Mouse (Mus musculus): ENCODE results near the gene Myo16. TPM values are rescaled to one million over a fixed set of nuclear protein-coding genes. Genes with fewer than 3 reads are reported as not detected.

The Myo16 gene
- polyA plus RNA-seq, 1 experiment from 2014 or later: 0.07 TPM

- Histone ChIP-seq H3K4me1 (no peaks in the 10 kb centered on the region), H3K9ac (no peak overlapping the region), H3K4me2 (no peak overlapping the region), H3K27ac (no peak overlapping the region), H3K36me3 (no peaks in the 10 kb centered on the region), H3K27me3 (replicated peaks) (no peaks in the 10 kb centered on the region), H3K9me3 (replicated peaks) (no peaks in the 10 kb centered on the region), H3K4me3 (no peak overlapping the region)
- no peak for ATAC-seq
- WGBS (ENCODE audit: insufficient replicate concordance): 33% methylated on average over 8 of the region's 8 CpGs
These were observed 346.1 kb downstream of the Myo16 start for GRCm38 (mm10) chr8:10499846-10500245.

- H3K4me1 ChIP-seq: no peaks in the 10 kb centered on the region
- no peaks in the 10 kb centered on the region for H3K9me3 ChIP-seq (replicated peaks)
- 67% methylated on average over 6 of the region's 6 CpGs for WGBS (ENCODE audit: insufficient replicate concordance)
- no peak overlapping the region for H3K4me3 ChIP-seq
- no peak overlapping the region for H3K4me2 ChIP-seq
- no peak overlapping the region for H3K9ac ChIP-seq
- no peaks in the 10 kb centered on the region for H3K27me3 ChIP-seq (replicated peaks)
- H3K27ac ChIP-seq: no peak overlapping the region
- no peaks in the 10 kb centered on the region for H3K36me3 ChIP-seq
- ATAC-seq: no peak
These were observed 346.8 kb downstream of the Myo16 start for GRCm38 (mm10) chr8:10500465-10500864.

- ATAC-seq: no peak
- Histone ChIP-seq H3K4me1 (no peaks in the 10 kb centered on the region), H3K27me3 (replicated peaks) (no peaks in the 10 kb centered on the region), H3K9ac (no peak overlapping the region), H3K4me3 (no peak overlapping the region), H3K27ac (no peak overlapping the region), H3K4me2 (no peak overlapping the region), H3K9me3 (replicated peaks) (no peaks in the 10 kb centered on the region), H3K36me3 (no peaks in the 10 kb centered on the region)
- WGBS (ENCODE audit: insufficient replicate concordance): 65% methylated on average over 3 of the region's 3 CpGs
These were observed 348.0 kb downstream of the Myo16 start for GRCm38 (mm10) chr8:10501750-10502149.

- Histone ChIP-seq H3K36me3 (no peaks in the 10 kb centered on the region), H3K9ac (no peak overlapping the region), H3K27me3 (replicated peaks) (no peaks in the 10 kb centered on the region), H3K4me2 (no peak overlapping the region), H3K27ac (no peak overlapping the region), H3K4me3 (no peak overlapping the region), H3K9me3 (replicated peaks) (no peaks in the 10 kb centered on the region), H3K4me1 (no peaks in the 10 kb centered on the region)
- WGBS (ENCODE audit: insufficient replicate concordance): 65% methylated on average over 3 of the region's 3 CpGs
- ATAC-seq: no peak
These were observed 358.4 kb downstream of the Myo16 start for GRCm38 (mm10) chr8:10512105-10512504.

GRCm38 (mm10) chr8:10517381-10517780, 363.7 kb downstream of the Myo16 start:
- no peak overlapping the region for H3K4me3 ChIP-seq
- WGBS (ENCODE audit: insufficient replicate concordance): 72% methylated on average over 8 of the region's 8 CpGs
- no peaks in the 10 kb centered on the region for H3K27me3 ChIP-seq (replicated peaks)
- no peak for ATAC-seq
- no peaks in the 10 kb centered on the region for H3K9me3 ChIP-seq (replicated peaks)
- no peaks in the 10 kb centered on the region for H3K36me3 ChIP-seq
- no peak overlapping the region for H3K4me2 ChIP-seq
- no peak overlapping the region for H3K9ac ChIP-seq
- H3K4me1 ChIP-seq: no peaks in the 10 kb centered on the region
- H3K27ac ChIP-seq: no peak overlapping the region

GRCm38 (mm10) chr8:10519276-10519675, 365.6 kb downstream of the Myo16 start:
- Histone ChIP-seq H3K4me2 (no peak overlapping the region), H3K27me3 (replicated peaks) (no peaks in the 10 kb centered on the region), H3K4me3 (no peak overlapping the region), H3K27ac (no peak overlapping the region), H3K9ac (no peak overlapping the region), H3K9me3 (replicated peaks) (no peaks in the 10 kb centered on the region), H3K36me3 (no peaks in the 10 kb centered on the region), H3K4me1 (no peaks in the 10 kb centered on the region)
- no peak for ATAC-seq
- 52% methylated on average over 7 of the region's 7 CpGs for WGBS (ENCODE audit: insufficient replicate concordance)

- Histone ChIP-seq H3K4me2 (no peak overlapping the region), H3K4me3 (no peak overlapping the region), H3K27ac (no peak overlapping the region), H3K36me3 (no peaks in the 10 kb centered on the region), H3K9me3 (replicated peaks) (no peaks in the 10 kb centered on the region), H3K9ac (no peak overlapping the region), H3K27me3 (replicated peaks) (no peaks in the 10 kb centered on the region), H3K4me1 (no peaks in the 10 kb centered on the region)
- 60% methylated on average over 4 of the region's 4 CpGs for WGBS (ENCODE audit: insufficient replicate concordance)
- ATAC-seq: no peak
These were observed 367.8 kb downstream of the Myo16 start for GRCm38 (mm10) chr8:10521463-10521862.

GRCm38 (mm10) chr8:10525686-10526085, 372.0 kb downstream of the Myo16 start:
- Histone ChIP-seq H3K9ac (no peak overlapping the region), H3K4me1 (no peaks in the 10 kb centered on the region), H3K27me3 (replicated peaks) (no peaks in the 10 kb centered on the region), H3K36me3 (no peaks in the 10 kb centered on the region), H3K27ac (no peak overlapping the region), H3K9me3 (replicated peaks) (no peaks in the 10 kb centered on the region), H3K4me2 (no peak overlapping the region), H3K4me3 (no peak overlapping the region)
- WGBS (ENCODE audit: insufficient replicate concordance): 65% methylated on average over 4 of the region's 4 CpGs
- no peak for ATAC-seq

- WGBS (ENCODE audit: insufficient replicate concordance): 67% methylated on average over 5 of the region's 5 CpGs
- Histone ChIP-seq H3K9ac (no peak overlapping the region), H3K27me3 (replicated peaks) (no peaks in the 10 kb centered on the region), H3K36me3 (no peaks in the 10 kb centered on the region), H3K4me2 (no peak overlapping the region), H3K4me3 (no peak overlapping the region), H3K9me3 (replicated peaks) (no peaks in the 10 kb centered on the region), H3K4me1 (no peaks in the 10 kb centered on the region), H3K27ac (no peak overlapping the region)
- ATAC-seq: no peak
These were observed 372.9 kb downstream of the Myo16 start for GRCm38 (mm10) chr8:10526616-10527015.

GRCm38 (mm10) chr8:10534619-10535286, 381.0 kb downstream of the Myo16 start:
- no peak overlapping the region for H3K9ac ChIP-seq
- no peak overlapping the region for H3K4me3 ChIP-seq
- no peak for ATAC-seq
- WGBS (ENCODE audit: insufficient replicate concordance): 68% methylated on average over 16 of the region's 16 CpGs
- H3K36me3 ChIP-seq: no peaks in the 10 kb centered on the region
- H3K27me3 ChIP-seq (replicated peaks): no peaks in the 10 kb centered on the region
- H3K4me1 ChIP-seq: no peaks in the 10 kb centered on the region
- no peak overlapping the region for H3K27ac ChIP-seq
- H3K4me2 ChIP-seq: no peak overlapping the region
- no peaks in the 10 kb centered on the region for H3K9me3 ChIP-seq (replicated peaks)

GRCm38 (mm10) chr8:10538319-10538718, 384.6 kb downstream of the Myo16 start:
- Histone ChIP-seq H3K4me2 (no peak overlapping the region), H3K27ac (no peak overlapping the region), H3K9ac (no peak overlapping the region), H3K9me3 (replicated peaks) (no peaks in the 10 kb centered on the region), H3K27me3 (replicated peaks) (0 out of 2 replicates have a peak, but pooled peaks cover 4% of the 10 kb centered on the region), H3K4me3 (no peak overlapping the region), H3K36me3 (no peaks in the 10 kb centered on the region), H3K4me1 (no peaks in the 10 kb centered on the region)
- WGBS (ENCODE audit: insufficient replicate concordance): 32% methylated on average over 6 of the region's 6 CpGs
- ATAC-seq: no peak

GRCm38 (mm10) chr8:10539665-10540064, 386.0 kb downstream of the Myo16 start:
- Histone ChIP-seq H3K4me1 (no peaks in the 10 kb centered on the region), H3K27ac (no peak overlapping the region), H3K9me3 (replicated peaks) (no peaks in the 10 kb centered on the region), H3K4me3 (no peak overlapping the region), H3K4me2 (no peak overlapping the region), H3K27me3 (replicated peaks) (0 out of 2 replicates have a peak, but pooled peaks cover 4% of the 10 kb centered on the region), H3K36me3 (no peaks in the 10 kb centered on the region), H3K9ac (no peak overlapping the region)
- no peak for ATAC-seq
- 57% methylated on average over 4 of the region's 4 CpGs for WGBS (ENCODE audit: insufficient replicate concordance)

GRCm38 (mm10) chr8:10545890-10546289, 392.2 kb downstream of the Myo16 start:
- no peaks in the 10 kb centered on the region for H3K9me3 ChIP-seq (replicated peaks)
- H3K36me3 ChIP-seq: no peaks in the 10 kb centered on the region
- H3K4me1 ChIP-seq: no peaks in the 10 kb centered on the region
- no peak overlapping the region for H3K27ac ChIP-seq
- ATAC-seq: no peak
- no peak overlapping the region for H3K9ac ChIP-seq
- H3K4me2 ChIP-seq: no peak overlapping the region
- 0 out of 2 replicates have a peak, but pooled peaks cover 4% of the 10 kb centered on the region for H3K27me3 ChIP-seq (replicated peaks)
- no peak overlapping the region for H3K4me3 ChIP-seq
- 65% methylated on average over 3 of the region's 3 CpGs for WGBS (ENCODE audit: insufficient replicate concordance)
